Mouse (Mus musculus) hindbrain, embryonic 15.5 days (tissue): ENCODE results near the gene Mlec. TPM values are rescaled to one million over a fixed set of nuclear protein-coding genes. Genes with fewer than 3 reads are reported as not detected.
A peak's percentile ranks its signal among the peaks of the same experiment; 100 is the strongest.

ENCODE experiments used
- ATAC-seq: fragments of 200-750 bp; cut with Nextera tagmentation; 2 replicates; pipeline ENCODE4 v1.8.0; 2017; ENCODE audit warnings: low read depth, moderate number of reproducible peaks, moderate TSS enrichment; ENCODE audit not compliant: low FRiP score
- H3K27ac ChIP-seq: fragments of 300-500 bp; sonication (generic); replicated peaks from 2 replicates; pipeline ENCODE4 v1.5.1; 2015; ENCODE audit warnings: mild to moderate bottlenecking, inconsistent platforms
- H3K27me3 ChIP-seq: fragments of 300-500 bp; sonication (generic); 2 replicates; pipeline ENCODE4 v1.6.1; 2015; ENCODE audit warnings: control low read depth, inconsistent platforms
- H3K36me3 ChIP-seq: fragments of 300-500 bp; sonication (generic); 2 replicates; pipeline ENCODE4 v1.6.1; 2015; ENCODE audit warnings: control low read depth, inconsistent platforms
- H3K4me1 ChIP-seq: fragments of 300-500 bp; sonication (generic); replicated peaks from 2 replicates; pipeline ENCODE4 v1.6.1; 2015; ENCODE audit warnings: control low read depth, inconsistent platforms
- H3K4me2 ChIP-seq: fragments of 300-500 bp; sonication (generic); 2 replicates; pipeline ENCODE4 v1.6.1; 2015; ENCODE audit warnings: moderate library complexity, mild to moderate bottlenecking, inconsistent platforms
- H3K4me3 ChIP-seq: fragments of 300-500 bp; sonication (generic); 2 replicates; pipeline ENCODE4 v1.5.1; 2015; ENCODE audit warnings: mild to moderate bottlenecking, inconsistent platforms
- H3K9ac ChIP-seq: fragments of 300-500 bp; sonication (generic); 2 replicates; pipeline ENCODE4 v1.6.1; 2015; ENCODE audit warnings: inconsistent platforms
- H3K9me3 ChIP-seq: fragments of 300-500 bp; sonication (generic); 2 replicates; pipeline ENCODE4 v1.6.1; 2016; ENCODE audit warnings: control low read depth, inconsistent platforms
- WGBS: fragments of 180-500 bp; shearing (Covaris S2); methylation state at CpG from one replicate; pipeline ENCODE4 v1.1.7; 2015; 5-methylcytosine and 5-hydroxymethylcytosine counted together
- polyA plus RNA-seq: library from polyadenylated mRNA; unstranded; fragments of >200 nt; fragmentation: Nextera tagmentation; extraction: Ambion mirVana; gene quantifications from 2 replicates; pipeline ENCODE4 v1.2.1, GENCODE M21; 2015

The Mlec gene
- 30.6 and 33.6 TPM in 2 replicates for polyA plus RNA-seq

DNA sequence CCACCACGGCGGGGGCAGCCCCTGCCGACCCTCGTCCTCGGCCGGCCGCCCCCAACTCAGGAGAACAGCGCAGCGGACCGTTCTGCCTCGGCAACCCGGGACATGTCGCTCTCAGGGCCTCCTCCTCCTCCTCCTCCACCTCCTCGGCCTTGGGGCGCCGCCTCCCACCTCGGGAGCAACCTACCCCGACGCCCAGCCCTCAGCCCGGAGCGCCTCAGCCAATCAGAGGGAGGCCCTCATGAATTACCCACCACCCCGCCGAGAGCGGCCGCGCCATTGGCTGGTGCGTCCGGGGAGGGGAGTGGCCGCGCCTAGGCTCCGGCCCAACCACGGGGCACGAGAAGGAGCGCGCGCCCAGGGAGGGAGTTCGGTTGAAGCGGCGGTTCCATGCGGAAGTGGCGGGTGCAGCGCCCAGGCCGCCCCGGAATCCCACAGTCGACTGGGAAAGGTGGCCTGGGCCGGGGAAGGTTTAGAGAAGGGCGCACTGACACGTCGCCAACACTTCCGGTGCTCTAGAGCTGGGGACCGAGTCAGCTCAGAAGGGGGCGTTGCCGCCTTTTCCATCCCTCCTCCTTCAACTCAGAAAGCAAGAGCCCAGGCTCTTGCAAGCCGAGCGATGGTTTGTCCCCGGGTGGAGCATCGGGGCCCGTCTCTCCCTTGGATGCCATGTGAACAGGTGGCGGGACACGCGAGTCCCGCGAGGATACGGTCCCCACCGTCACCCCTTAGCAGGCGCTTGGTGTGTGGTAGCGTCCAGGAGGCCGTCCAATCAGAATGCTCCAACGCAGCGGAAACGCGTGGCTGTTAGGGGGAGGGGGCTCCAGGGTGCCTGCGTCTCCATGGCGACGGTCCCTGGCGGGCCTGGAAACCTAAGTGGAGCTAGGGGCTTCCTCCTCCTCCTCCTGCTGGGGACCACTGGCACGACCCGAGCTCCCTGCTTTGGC is at the start of gene Mlec:
TSS of gene Mlec (minus strand) at position 140 of the 944 bp plus-strand sequence.
- Histone ChIP-seq H3K4me2 (peak within 1 kb of the TSS; percentile 92), H3K27ac (peak within 1 kb of the TSS; percentile 98), H3K27me3 (no peaks in the 10 kb centered on the region), H3K4me1 (peaks cover 53% of the 10 kb centered on the region), H3K9me3 (no peaks in the 10 kb centered on the region), H3K9ac (peak within 1 kb of the TSS; percentile 81), H3K36me3 (no peaks in the 10 kb centered on the region), H3K4me3 (peak within 1 kb of the TSS; percentile 76)
- under 1% methylated on average over 77 of the region's 78 CpGs for WGBS
- ATAC-seq: peak; percentile 97

DNA sequence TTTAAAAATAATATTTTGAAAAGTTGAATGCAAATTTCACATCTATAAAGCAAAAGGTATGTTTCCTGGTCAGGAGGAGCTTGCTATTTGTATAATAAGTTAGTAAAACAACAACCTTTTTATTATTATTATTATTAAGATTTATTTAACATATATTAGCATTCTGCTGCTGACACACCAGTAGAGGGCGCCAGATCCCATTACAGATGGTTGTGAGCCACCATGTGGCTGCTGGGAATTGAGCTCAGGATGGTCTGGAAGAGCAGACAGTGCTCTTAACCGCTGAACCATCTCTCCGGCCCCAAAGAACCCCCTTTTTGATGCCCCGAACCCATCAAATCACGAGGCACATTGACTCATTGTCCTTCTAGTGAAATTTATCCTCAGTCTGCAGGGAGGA is 49.3 kb upstream of the Mlec start:
- no peaks in the 10 kb centered on the region for H3K36me3 ChIP-seq
- no peak overlapping the region for H3K27ac ChIP-seq
- H3K9ac ChIP-seq: no peak overlapping the region
- no peaks in the 10 kb centered on the region for H3K9me3 ChIP-seq
- H3K4me1 ChIP-seq: peaks cover 22% of the 10 kb centered on the region
- H3K27me3 ChIP-seq: 0 out of 2 replicates have a peak, but pooled peaks cover 2% of the 10 kb centered on the region
- no peak overlapping the region for H3K4me3 ChIP-seq
- ATAC-seq: no peak
- no peak overlapping the region for H3K4me2 ChIP-seq
- 57% methylated on average over 5 of the region's 5 CpGs for WGBS

GRCm38 (mm10) chr5:115204562-115205311 is 46.8 kb upstream of the Mlec start:
- Histone ChIP-seq H3K9me3 (no peaks in the 10 kb centered on the region), H3K27me3 (0 out of 2 replicates have a peak, but pooled peaks cover 2% of the 10 kb centered on the region), H3K27ac (peak overlapping the region; percentile 68), H3K36me3 (no peaks in the 10 kb centered on the region), H3K9ac (peak overlapping the region; percentile 33; the same call in 1 of the 2 replicates), H3K4me1 (peaks cover 22% of the 10 kb centered on the region), H3K4me3 (peak overlapping the region; percentile 31), H3K4me2 (peak overlapping the region; percentile 62)
- WGBS: 1% methylated on average over 31 of the region's 31 CpGs
- ATAC-seq: peak; percentile 75; the same call in 1 of the 2 replicates

GRCm38 (mm10) chr5:115203735-115204561 is 46.0 kb upstream of the Mlec start:
- H3K4me2 ChIP-seq: peak overlapping the region; percentile 62
- 11% methylated on average over 23 of the region's 23 CpGs for WGBS
- peak overlapping the region; percentile 31 for H3K4me3 ChIP-seq
- 0 out of 2 replicates have a peak overlapping the region, but pooled peaks have one; percentile 3 for H3K9ac ChIP-seq
- H3K9me3 ChIP-seq: no peaks in the 10 kb centered on the region
- H3K27me3 ChIP-seq: 0 out of 2 replicates have a peak, but pooled peaks cover 2% of the 10 kb centered on the region
- peaks cover 22% of the 10 kb centered on the region for H3K4me1 ChIP-seq
- ATAC-seq: peak; percentile 54; the same call in 1 of the 2 replicates
- H3K27ac ChIP-seq: peak overlapping the region; percentile 68
- no peaks in the 10 kb centered on the region for H3K36me3 ChIP-seq

DNA sequence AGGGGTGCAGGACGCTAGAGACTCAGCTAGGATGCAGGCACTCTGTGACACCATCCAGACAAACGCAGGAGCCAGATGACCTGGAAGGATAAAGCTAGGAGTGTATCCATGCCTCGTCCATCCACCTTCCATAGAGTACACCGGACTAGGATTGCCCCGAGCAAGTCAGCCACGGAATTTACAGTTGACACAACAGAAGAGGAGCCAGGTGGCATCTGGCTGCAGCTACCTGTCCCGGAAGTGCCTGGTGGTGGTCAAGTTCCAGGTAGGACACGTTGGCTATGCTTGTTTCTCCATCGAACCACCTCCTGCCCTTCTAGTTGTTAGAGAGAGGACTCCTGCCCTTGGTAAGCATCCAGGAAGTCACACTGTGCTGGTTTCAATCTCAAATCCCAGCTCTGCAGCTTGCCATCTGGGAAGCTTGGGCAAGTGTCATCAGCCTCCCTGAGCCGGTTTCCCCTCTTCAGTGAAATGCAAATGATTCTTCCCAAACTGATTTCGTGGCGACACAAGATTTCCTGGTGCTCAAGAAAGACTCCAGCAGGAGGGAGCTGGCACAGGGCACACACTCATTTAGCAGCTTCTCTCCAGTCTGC is 36.7 kb upstream of the Mlec start:
- Histone ChIP-seq H3K27ac (peak overlapping the region; percentile 67), H3K27me3 (peaks cover 23% of the 10 kb centered on the region), H3K4me1 (peaks cover 34% of the 10 kb centered on the region), H3K4me2 (peak overlapping the region; percentile 99), H3K9me3 (no peaks in the 10 kb centered on the region), H3K36me3 (no peaks in the 10 kb centered on the region), H3K4me3 (peak overlapping the region; percentile 65), H3K9ac (peak overlapping the region; percentile 81; the same call in 1 of the 2 replicates)
- WGBS: 4% methylated on average over 12 of the region's 12 CpGs
- ATAC-seq: no peak

GRCm38 (mm10) chr5:115193669-115194625 is 36.0 kb upstream of the Mlec start, which contains the start of gene Cabp1:
Gene Cabp1 (minus strand): TSS chr5:115194381.
- Histone ChIP-seq H3K4me1 (peaks cover 34% of the 10 kb centered on the region), H3K4me2 (peak within 1 kb of the TSS; percentile 99), H3K27me3 (peaks cover 25% of the 10 kb centered on the region), H3K27ac (peak within 1 kb of the TSS; percentile 67), H3K9me3 (no peaks in the 10 kb centered on the region), H3K4me3 (peak within 1 kb of the TSS; percentile 65), H3K9ac (peak within 1 kb of the TSS; percentile 81), H3K36me3 (no peaks in the 10 kb centered on the region)
- peak; percentile 48 for ATAC-seq
- under 1% methylated on average over 82 of the region's 116 CpGs for WGBS

- peak overlapping the region; percentile 81 for H3K9ac ChIP-seq
- peaks cover 34% of the 10 kb centered on the region for H3K4me1 ChIP-seq
- 0 out of 2 replicates have a peak, but pooled peaks have one; percentile 4 for ATAC-seq
- peak overlapping the region; percentile 67; the same call in 1 of the 2 replicates for H3K27ac ChIP-seq
- H3K4me2 ChIP-seq: peak overlapping the region; percentile 99
- under 1% methylated on average over 30 of the region's 34 CpGs for WGBS
- H3K9me3 ChIP-seq: no peaks in the 10 kb centered on the region
- H3K36me3 ChIP-seq: no peaks in the 10 kb centered on the region
- peaks cover 25% of the 10 kb centered on the region for H3K27me3 ChIP-seq
- peak overlapping the region; percentile 65 for H3K4me3 ChIP-seq
Measured at GRCm38 (mm10) chr5:115193226-115193625, 35.2 kb upstream of the Mlec start.

- H3K27ac ChIP-seq: no peak overlapping the region
- H3K9me3 ChIP-seq: no peaks in the 10 kb centered on the region
- WGBS: 16% methylated on average over 7 of the region's 7 CpGs
- ATAC-seq: no peak
- peaks cover 35% of the 10 kb centered on the region for H3K4me1 ChIP-seq
- H3K27me3 ChIP-seq: peaks cover 25% of the 10 kb centered on the region
- H3K36me3 ChIP-seq: no peaks in the 10 kb centered on the region
- H3K4me2 ChIP-seq: peak overlapping the region; percentile 99
- H3K9ac ChIP-seq: peak overlapping the region; percentile 81
- H3K4me3 ChIP-seq: peak overlapping the region; percentile 65
Measured at GRCm38 (mm10) chr5:115192828-115193195, 34.8 kb upstream of the Mlec start.

DNA sequence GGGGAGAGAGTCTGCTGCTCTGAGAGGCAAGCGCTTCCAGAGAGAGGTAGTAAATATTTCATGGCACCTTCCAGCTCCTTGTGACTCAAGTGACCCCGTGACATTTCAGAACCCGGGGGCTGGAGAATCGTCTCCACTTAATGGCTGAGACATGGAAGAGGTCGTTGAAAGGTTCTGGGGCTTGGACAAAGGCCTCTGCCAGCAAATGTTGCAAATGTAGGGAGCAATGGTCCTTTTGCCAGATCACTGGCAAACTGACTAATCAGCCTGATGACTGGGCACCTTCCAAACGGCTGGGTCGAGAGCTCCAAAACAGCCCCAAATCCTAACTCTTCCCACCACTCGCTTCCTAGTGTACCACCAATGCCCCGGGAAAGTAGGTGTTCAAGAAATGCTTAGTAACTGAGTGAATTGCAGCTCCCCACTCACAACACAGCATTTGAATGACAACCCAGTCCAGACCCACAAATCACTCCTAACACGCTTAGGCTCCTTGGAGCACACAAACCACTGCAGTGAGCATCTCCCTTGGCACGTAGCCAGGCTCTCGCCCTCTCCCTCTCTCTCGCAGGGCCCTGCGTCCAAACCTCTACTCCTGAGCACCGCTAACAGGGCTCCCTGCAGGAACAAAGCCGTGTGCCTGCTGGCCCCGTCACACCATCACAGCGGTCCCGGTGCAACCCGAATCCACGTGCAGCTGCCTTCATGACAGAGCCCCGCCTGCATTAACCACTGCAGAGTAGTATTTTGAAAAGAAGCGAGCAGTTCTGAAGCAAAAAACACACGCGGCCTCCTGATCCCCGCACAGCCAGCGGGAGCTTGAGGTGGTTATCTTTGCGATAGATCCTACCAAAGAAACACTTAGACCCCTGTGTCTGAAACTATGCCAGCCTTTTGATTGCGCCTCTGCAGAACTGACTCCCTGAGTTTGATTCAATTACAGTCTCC is 34.2 kb upstream of the Mlec start:
- peaks cover 25% of the 10 kb centered on the region for H3K27me3 ChIP-seq
- no peak for ATAC-seq
- H3K9me3 ChIP-seq: no peaks in the 10 kb centered on the region
- H3K36me3 ChIP-seq: no peaks in the 10 kb centered on the region
- 6% methylated on average over 29 of the region's 29 CpGs for WGBS
- H3K4me2 ChIP-seq: peak overlapping the region; percentile 99
- peaks cover 42% of the 10 kb centered on the region for H3K4me1 ChIP-seq
- H3K4me3 ChIP-seq: peak overlapping the region; percentile 65
- H3K9ac ChIP-seq: peak overlapping the region; percentile 81; the same call in 1 of the 2 replicates
- H3K27ac ChIP-seq: no peak overlapping the region
